Mouse (Mus musculus) embryonic facial prominence, embryonic 14.5 days (tissue): ENCODE measurements around the gene Pak4. TPM values are rescaled to one million over a fixed set of nuclear protein-coding genes. Genes with fewer than 3 reads are reported as not detected.
A peak's percentile ranks its signal among the peaks of the same experiment; 100 is the strongest.

Experiments
- ATAC-seq: fragments of 200-750 bp; cut with Nextera tagmentation; 2 replicates; pipeline ENCODE4 v1.8.0; 2017; ENCODE audit warnings: low read depth, moderate number of reproducible peaks, moderate TSS enrichment
- DNase-seq: peaks from one replicate; pipeline ENCODE4 v3.0.0-alpha.2; 2015; ENCODE audit warnings: low spot score
- H3K27ac ChIP-seq: fragments of 300-500 bp; sonication (generic); replicated peaks from 2 replicates; pipeline ENCODE4 v1.5.1; 2014; ENCODE audit warnings: low read depth, mild to moderate bottlenecking, low read length, moderate library complexity
- H3K27me3 ChIP-seq: fragments of 300-500 bp; sonication (generic); replicated peaks from 2 replicates; pipeline ENCODE4 v1.6.1; 2014; ENCODE audit warnings: low read length; ENCODE audit not compliant: control insufficient read depth, insufficient read depth
- H3K36me3 ChIP-seq: fragments of 300-500 bp; sonication (generic); 2 replicates; pipeline ENCODE4 v1.6.1; 2014; ENCODE audit warnings: low read length, mixed read lengths; ENCODE audit not compliant: control insufficient read depth, insufficient read depth
- H3K4me1 ChIP-seq: fragments of 300-500 bp; sonication (generic); 2 replicates; pipeline ENCODE4 v1.6.1; 2014; ENCODE audit warnings: antibody characterized with exemption, low read length; ENCODE audit not compliant: control insufficient read depth, insufficient read depth
- H3K4me2 ChIP-seq: fragments of 300-500 bp; sonication (generic); 2 replicates; pipeline ENCODE4 v1.6.1; 2014; ENCODE audit warnings: low read depth, mild to moderate bottlenecking, low read length, moderate library complexity, mixed read lengths
- H3K4me3 ChIP-seq: fragments of 300-500 bp; sonication (generic); 2 replicates; pipeline ENCODE4 v1.5.1; 2014; ENCODE audit warnings: low read depth, mild to moderate bottlenecking, low read length
- H3K9ac ChIP-seq: fragments of 300-500 bp; sonication (generic); 2 replicates; pipeline ENCODE4 v1.6.1; 2014; ENCODE audit warnings: low read depth, mild to moderate bottlenecking, low read length, moderate library complexity, mixed read lengths
- H3K9me3 ChIP-seq: fragments of 300-500 bp; sonication (generic); 2 replicates; pipeline ENCODE4 v1.6.1; 2016; ENCODE audit warnings: low read length; ENCODE audit not compliant: control insufficient read depth
- WGBS: fragments of 180-500 bp; shearing (Covaris S2); extraction: QIAGEN DNeasy Blood & Tissue Kit; methylation state at CpG from one replicate; pipeline ENCODE4 v1.1.7; 2014; 5-methylcytosine and 5-hydroxymethylcytosine counted together
- polyA plus RNA-seq: library from polyadenylated mRNA; unstranded; fragments of >200 nt; fragmentation: Nextera tagmentation; extraction: Ambion mirVana; gene quantifications from 2 replicates; pipeline ENCODE4 v1.2.1, GENCODE M21; 2014

Pak4 gene
- polyA plus RNA-seq, 1 experiment from 2014 or later = 20.7 TPM

DNA sequence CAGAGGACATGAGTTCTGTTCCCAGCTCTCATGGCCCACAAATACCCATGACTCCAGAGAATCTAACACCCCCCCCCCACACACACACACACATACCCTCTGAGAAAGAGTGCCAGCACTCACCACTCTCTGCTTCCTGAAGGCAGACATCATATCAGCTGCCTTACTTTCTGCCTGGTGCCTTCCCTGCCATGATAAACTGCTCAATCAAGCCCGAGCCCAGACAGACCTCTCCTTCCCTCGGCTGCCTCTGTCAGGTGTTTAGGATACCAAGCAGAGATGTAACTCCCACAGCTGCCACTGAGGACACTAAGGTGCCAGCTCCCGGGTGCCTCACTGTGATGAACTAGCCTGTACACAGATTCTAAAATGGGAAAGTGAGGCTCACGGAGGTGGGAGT, 13.5 kb downstream of the Pak4 start:
- H3K9ac ChIP-seq = no peak overlapping the region
- no peak for ATAC-seq
- H3K4me1 ChIP-seq = peaks cover 38% of the 10 kb centered on the region
- 69% methylated on average over 4 of the region's 4 CpGs for WGBS
- H3K27me3 ChIP-seq = no peaks in the 10 kb centered on the region
- no peak for DNase-seq
- H3K27ac ChIP-seq = no peak overlapping the region
- H3K9me3 ChIP-seq = no peaks in the 10 kb centered on the region
- H3K4me3 ChIP-seq = no peak overlapping the region
- 0 out of 2 replicates have a peak, but pooled peaks cover 2% of the 10 kb centered on the region for H3K36me3 ChIP-seq
- H3K4me2 ChIP-seq = no peak overlapping the region

DNA sequence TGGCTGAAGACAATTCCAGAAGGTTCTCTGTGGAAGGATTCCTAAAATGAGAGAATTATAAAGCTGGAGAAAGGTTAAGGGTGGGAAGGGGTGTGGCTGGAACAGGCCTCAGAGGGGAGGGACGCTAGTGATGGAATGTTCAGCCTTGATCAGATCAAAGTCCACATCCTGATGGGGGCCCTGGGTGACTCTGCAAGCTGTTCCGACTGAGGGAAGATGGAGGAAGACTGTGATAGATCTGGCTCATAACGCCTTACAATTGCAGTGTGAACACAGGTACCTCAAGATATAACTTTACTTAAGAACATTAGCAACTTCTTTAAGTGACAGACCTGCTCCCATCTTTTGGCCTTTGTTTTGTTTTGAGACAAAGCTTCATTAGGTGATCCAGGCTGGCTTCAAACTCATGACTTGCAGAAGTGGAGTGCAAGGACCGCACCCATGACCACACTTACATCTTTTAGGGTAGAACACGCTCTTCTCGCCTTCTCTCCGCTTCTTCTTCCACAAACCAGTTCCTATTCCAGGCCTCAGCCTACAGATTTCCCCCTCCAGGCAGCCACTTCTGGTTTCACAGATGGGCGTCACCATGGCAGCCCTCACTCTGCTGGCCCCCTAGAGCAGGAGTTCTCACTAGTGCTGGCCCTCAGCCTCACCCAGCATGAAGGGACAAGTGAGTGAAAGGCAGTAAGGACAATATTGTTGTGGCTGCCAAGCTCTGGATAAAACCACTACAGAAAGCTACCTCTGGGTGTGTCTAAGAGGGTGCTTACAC, 14.2 kb downstream of the Pak4 start:
- ATAC-seq (no peak), DNase-seq (no peak)
- H3K9ac ChIP-seq = no peak overlapping the region
- no peaks in the 10 kb centered on the region for H3K9me3 ChIP-seq
- 0 out of 2 replicates have a peak, but pooled peaks cover 2% of the 10 kb centered on the region for H3K36me3 ChIP-seq
- 73% methylated on average over 8 of the region's 8 CpGs for WGBS
- H3K27ac ChIP-seq = no peak overlapping the region
- no peaks in the 10 kb centered on the region for H3K27me3 ChIP-seq
- H3K4me1 ChIP-seq = peaks cover 37% of the 10 kb centered on the region
- H3K4me3 ChIP-seq = no peak overlapping the region
- H3K4me2 ChIP-seq = no peak overlapping the region

DNA sequence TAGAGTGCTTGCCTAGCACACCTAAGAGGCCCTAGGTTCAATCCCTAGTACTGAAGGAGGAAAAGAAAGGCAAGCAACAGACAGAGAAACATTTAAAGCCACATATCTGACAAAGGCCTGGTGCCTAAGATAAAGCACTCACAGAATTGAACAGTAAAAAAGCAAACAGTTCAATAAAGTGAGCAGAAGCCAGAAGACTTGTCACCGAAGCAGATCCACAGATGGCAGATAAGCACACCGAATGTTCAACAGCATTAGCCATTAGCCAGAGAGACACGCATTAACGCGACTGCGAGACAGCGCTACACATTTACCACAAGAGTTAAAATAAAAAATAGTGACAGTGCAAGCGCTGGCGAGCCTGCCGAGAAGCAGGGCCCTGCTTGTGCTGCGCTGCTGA, 15.1 kb downstream of the Pak4 start:
- no peak overlapping the region for H3K4me3 ChIP-seq
- no peak overlapping the region for H3K27ac ChIP-seq
- H3K27me3 ChIP-seq = no peaks in the 10 kb centered on the region
- no peak overlapping the region for H3K9ac ChIP-seq
- DNase-seq (no peak), ATAC-seq (no peak)
- 0 out of 2 replicates have a peak, but pooled peaks cover 2% of the 10 kb centered on the region for H3K36me3 ChIP-seq
- H3K4me2 ChIP-seq = no peak overlapping the region
- 76% methylated on average over 11 of the region's 11 CpGs for WGBS
- no peaks in the 10 kb centered on the region for H3K9me3 ChIP-seq
- peaks cover 29% of the 10 kb centered on the region for H3K4me1 ChIP-seq

DNA sequence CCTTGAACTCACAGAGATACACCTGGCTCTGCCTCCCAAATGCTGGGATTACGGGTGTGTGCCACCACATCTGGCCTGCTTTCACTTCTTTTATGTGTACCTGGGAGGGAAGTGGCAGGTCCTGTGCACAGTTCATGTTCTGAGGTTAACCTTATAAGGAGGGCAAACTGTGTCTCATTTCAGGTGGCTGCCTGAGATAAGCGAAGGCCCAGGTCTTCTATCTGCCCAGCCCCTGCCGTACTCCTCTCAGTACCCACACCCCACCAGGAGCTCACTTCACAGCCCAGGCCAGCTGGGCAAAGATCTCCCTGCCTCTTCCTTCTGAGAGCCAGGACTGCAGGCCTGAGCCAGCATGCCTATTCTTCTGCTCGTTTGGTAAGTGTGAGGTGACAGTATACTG, 16.3 kb downstream of the Pak4 start:
- no peak for ATAC-seq

DNA sequence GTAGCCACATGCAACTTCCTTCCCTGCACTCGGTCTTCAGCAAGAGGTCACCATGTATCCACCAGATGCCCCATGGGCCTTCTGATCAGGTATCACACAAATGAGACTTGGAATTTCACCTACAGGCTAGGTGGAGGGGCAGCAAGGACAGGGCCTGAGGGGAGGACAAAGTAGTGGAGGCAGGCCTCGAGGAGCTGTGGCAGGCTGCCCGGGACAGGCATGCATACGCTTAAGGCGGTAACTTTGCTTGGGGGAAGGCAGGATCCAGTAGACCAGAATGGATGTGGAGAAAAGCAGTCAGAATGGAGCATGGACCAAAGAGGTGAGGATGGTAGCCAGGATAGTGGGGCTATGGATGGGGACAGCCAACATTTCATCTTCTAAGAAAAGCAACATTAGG, 18.2 kb downstream of the Pak4 start:
- Histone ChIP-seq H3K36me3 (0 out of 2 replicates have a peak, but pooled peaks cover 2% of the 10 kb centered on the region), H3K4me1 (peaks cover 34% of the 10 kb centered on the region), H3K27ac (no peak overlapping the region), H3K4me3 (no peak overlapping the region), H3K9ac (no peak overlapping the region), H3K4me2 (no peak overlapping the region), H3K27me3 (no peaks in the 10 kb centered on the region), H3K9me3 (no peaks in the 10 kb centered on the region)
- ATAC-seq = no peak
- WGBS = 60% methylated on average over 5 of the region's 5 CpGs
- no peak for DNase-seq

More for the DNA sequence above, 16.3 kb downstream of the Pak4 start:
- Histone ChIP-seq H3K36me3 (0 out of 2 replicates have a peak, but pooled peaks cover 2% of the 10 kb centered on the region), H3K27me3 (no peaks in the 10 kb centered on the region), H3K27ac (no peak overlapping the region), H3K4me3 (no peak overlapping the region), H3K9me3 (no peaks in the 10 kb centered on the region), H3K4me2 (no peak overlapping the region), H3K9ac (no peak overlapping the region), H3K4me1 (peaks cover 29% of the 10 kb centered on the region)
- 70% methylated on average over 4 of the region's 4 CpGs for WGBS
- DNase-seq = no peak

DNA sequence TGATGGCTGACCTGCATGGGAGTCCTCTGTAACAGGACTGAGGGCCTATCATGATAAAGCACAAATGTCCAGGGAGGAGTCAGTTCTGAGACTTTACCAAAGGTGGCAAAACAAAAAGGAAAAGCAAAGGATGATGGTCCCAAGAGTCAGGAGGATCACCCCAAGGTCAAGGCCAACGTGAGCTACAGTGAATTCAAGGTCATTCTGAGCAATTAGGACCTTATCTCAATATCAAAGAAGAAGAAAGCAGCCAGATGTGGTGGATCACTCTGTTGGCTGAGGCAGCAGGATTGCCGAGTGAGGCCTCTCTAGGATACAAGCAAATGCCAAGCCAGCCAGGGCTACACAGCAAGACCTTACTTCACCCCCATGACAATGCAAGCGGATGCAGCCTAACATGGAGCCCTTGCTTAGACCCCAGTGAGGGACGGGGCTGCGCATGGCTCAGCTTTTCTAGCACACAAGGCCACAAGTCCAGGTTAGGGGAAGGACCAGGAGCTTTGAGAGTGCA, 19.4 kb downstream of the Pak4 start:
- Histone ChIP-seq H3K4me1 (peaks cover 25% of the 10 kb centered on the region), H3K9me3 (no peaks in the 10 kb centered on the region), H3K4me2 (no peak overlapping the region), H3K9ac (no peak overlapping the region), H3K27ac (0 out of 2 replicates have a peak overlapping the region, but pooled peaks have one; percentile 10), H3K36me3 (0 out of 2 replicates have a peak, but pooled peaks cover 2% of the 10 kb centered on the region), H3K27me3 (no peaks in the 10 kb centered on the region), H3K4me3 (no peak overlapping the region)
- WGBS = 64% methylated on average over 5 of the region's 5 CpGs
- no peak for ATAC-seq
- no peak for DNase-seq

DNA sequence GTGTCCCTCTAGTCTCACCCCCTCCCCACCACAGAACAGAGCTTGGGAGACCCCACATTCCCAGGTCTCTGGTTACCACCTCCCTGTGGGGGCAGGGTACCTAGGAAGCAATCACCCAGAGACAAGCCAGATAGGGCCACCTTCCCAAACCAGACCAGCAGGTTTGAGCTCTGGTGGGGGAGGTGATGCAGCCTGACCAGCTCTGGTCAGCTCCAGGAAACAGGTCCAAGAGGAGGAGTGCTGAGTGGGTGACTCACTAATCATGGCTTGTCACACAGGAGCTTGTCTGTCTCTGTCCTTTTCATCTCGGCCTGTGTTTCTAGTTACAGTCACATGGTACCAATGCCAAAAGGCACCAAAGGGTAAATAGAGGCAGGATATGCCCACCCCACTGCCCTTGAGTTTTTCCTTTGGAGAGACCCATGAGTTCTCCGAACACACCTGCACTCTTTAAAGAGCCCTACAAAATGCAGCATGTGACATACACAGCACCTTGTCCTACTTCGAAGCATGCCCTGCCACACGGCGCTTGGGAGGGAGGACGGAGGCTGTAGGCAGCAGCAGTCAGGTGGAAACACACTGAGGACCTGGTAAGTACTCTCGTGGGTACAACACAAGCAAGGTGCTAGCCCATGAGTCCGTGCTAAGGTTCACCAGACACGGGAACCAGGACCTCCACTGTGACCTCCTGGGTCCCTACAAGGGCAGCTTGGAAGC, 20.0 kb downstream of the Pak4 start:
- Histone ChIP-seq H3K36me3 (no peaks in the 10 kb centered on the region), H3K4me3 (no peak overlapping the region), H3K9me3 (no peaks in the 10 kb centered on the region), H3K4me1 (peaks cover 21% of the 10 kb centered on the region), H3K4me2 (no peak overlapping the region), H3K27ac (peak overlapping the region; percentile 70; the same call in 1 of the 2 replicates), H3K9ac (no peak overlapping the region), H3K27me3 (no peaks in the 10 kb centered on the region)
- WGBS = 70% methylated on average over 9 of the region's 9 CpGs
- ATAC-seq = peak; percentile 51; the same call in 1 of the 2 replicates
- peak; percentile 62 for DNase-seq

DNA sequence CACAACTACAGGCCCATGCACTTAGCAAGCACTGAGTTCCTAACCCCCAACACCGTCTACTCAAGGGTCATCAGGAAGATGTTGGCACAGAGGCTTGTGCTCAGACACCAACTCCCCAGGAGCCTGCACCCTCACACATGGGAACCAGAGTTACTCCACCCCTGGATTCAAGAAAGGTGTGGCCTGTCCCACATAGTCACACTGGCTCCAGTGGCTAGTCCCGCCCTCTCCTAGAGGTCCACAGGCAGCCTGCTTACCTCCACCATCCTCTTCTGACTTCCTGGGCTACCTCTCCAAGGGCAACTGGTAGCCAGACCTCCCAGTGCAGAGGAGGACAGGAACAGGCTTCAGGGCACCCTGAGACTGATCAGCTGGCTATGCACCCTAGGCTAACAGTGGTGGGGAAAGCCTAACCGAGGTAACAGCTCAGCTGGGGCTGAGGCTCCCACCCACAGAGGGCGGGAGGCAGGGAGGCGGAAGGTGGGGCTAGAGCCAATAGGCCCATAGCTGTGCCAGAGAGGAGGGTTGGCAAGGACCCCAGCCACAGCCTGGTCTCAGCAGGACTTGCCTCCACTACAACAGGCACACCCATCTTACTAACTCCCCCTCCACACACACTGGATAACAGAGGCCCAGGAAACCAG, 21.6 kb downstream of the Pak4 start:
- Histone ChIP-seq H3K9ac (peak overlapping the region; percentile 7; the same call in 1 of the 2 replicates), H3K4me3 (no peak overlapping the region), H3K4me2 (no peak overlapping the region), H3K27ac (0 out of 2 replicates have a peak overlapping the region, but pooled peaks have one; percentile 70), H3K27me3 (no peaks in the 10 kb centered on the region), H3K36me3 (no peaks in the 10 kb centered on the region), H3K9me3 (no peaks in the 10 kb centered on the region), H3K4me1 (peaks cover 21% of the 10 kb centered on the region)
- DNase-seq (peak; percentile 85), ATAC-seq (peak; percentile 89)
- 70% methylated on average over 5 of the region's 5 CpGs for WGBS
